Mouse (Mus musculus) CH12.LX (cell line): ENCODE results near the gene Gm37240.

ENCODE experiments used
- BHLHE40 ChIP-seq: IDR thresholded peaks from 2 replicates; pipeline ENCODE4 v1.6.1; 2011; ENCODE audit warnings: mild to moderate bottlenecking, low read depth, low read length, improper control_type of control experiment
- ELF1 ChIP-seq: IDR thresholded peaks from 2 replicates; pipeline ENCODE4 v1.6.1; 2014; ENCODE audit warnings: low read depth, mild to moderate bottlenecking, inconsistent platforms, low read length, improper control_type of control experiment
- EP300 ChIP-seq: IDR thresholded peaks from 2 replicates; pipeline ENCODE4 v1.6.1; 2011; ENCODE audit warnings: low read length, improper control_type of control experiment
- ETS1 ChIP-seq: conservative IDR thresholded peaks from 2 replicates; pipeline ENCODE4 v1.6.1; 2012; ENCODE audit warnings: low read depth, mild to moderate bottlenecking, inconsistent platforms, low read length, improper control_type of control experiment, moderate library complexity
- HCFC1 ChIP-seq: IDR thresholded peaks from 2 replicates; pipeline ENCODE4 v1.6.1; 2012; ENCODE audit warnings: low read depth, mild to moderate bottlenecking, inconsistent platforms, low read length, improper control_type of control experiment
- POLR2A ChIP-seq: IDR thresholded peaks from 2 replicates; pipeline ENCODE4 v1.6.1; 2011; ENCODE audit warnings: low read depth, mild to moderate bottlenecking, improper control_type of control experiment, low read length

DNA sequence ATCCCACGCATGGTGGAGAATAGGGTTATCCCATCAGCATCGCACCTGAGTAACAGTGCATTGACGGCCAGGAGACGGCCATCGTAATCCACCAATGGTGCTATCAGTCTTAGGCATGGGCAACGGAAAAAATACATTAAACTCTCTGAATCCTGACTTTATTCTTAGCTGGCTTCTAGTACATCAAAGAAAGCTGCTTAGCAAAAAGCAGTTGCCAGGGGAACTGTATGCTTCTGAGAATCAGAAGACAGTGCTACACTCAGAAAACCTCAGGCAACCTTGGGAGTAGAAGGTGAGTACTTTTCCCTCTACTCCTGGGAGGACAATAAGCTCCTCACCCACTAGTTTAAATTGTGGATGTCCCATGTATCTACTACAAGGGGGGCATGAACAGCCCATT is 219.6 kb downstream of the Gm37240 start:
- no peak for TF ChIP-seq HCFC1
- no peak for TF ChIP-seq EP300
- no peak for TF ChIP-seq POLR2A
- no peak for TF ChIP-seq BHLHE40
- TF ChIP-seq ELF1 = no peak
- no peak for TF ChIP-seq ETS1
